ENCODE assay signal across 31 mouse cellular contexts in the genomic region with DNA sequence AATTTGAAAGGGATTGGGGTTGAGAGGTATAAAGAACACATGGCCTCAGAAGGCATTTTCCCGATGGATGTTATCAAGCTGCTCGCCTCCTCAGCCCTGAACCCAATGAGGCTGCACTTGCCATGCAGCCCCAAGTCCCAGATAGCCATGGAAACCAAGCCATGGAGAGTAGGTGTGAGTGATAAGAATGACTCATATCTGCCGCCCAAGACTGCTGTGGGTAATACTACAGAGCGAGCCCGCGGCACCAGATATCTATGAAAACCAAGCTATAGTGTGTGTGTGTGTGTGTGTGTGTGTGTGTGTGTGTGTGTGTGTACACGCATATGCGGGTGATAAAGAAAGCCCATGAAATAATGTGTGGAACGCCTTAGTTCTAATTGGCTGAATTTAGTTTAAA. TPM values are rescaled to one million over a fixed set of nuclear protein-coding genes. Genes with fewer than 3 reads are reported as not detected.
DNase-seq lines count a peak whose midpoint lies in the region; ATAC-seq lines count a peak whose summit lies in the region.
"Had no signal": no experiment of that assay in that cellular context is flagged by ENCODE, and none has a peak within 500 bp of the region (broad histone marks: within the 10 kb centered on the region; RNA-seq: fewer than 3 reads in every experiment).

No protein-coding gene starts in this region.

- ATAC-seq in frontal cortex, adult (ENCODE audit: low TSS enrichment), result peak; percentile 97
- peak; percentile 82 for ATAC-seq in liver, embryonic 15.5 days (ENCODE audit: insufficient read depth)
- no peak for ATAC-seq in forebrain, embryonic 12.5 days (ENCODE audit: low FRiP score)
- no peak for ATAC-seq in erythroblast, adult 5-6 weeks (replicated peaks; ENCODE audit: low FRiP score, poor library complexity, severe bottlenecking)
- ATAC-seq: forebrain, embryonic 14.5 days; intestine, embryonic 16.5 days had no signal

- H3K4me1 ChIP-seq in liver, embryonic 15.5 days (replicated peaks), result peaks cover 12% of the 10 kb centered on the region
- H3K4me1 ChIP-seq in forebrain, embryonic 12.5 days, result no peaks in the 10 kb centered on the region
- H3K4me1 ChIP-seq: heart, embryonic 12.5 days; limb, embryonic 13.5 days; lung, embryonic 15.5 days had no signal

- H3K27ac ChIP-seq in liver, embryonic 15.5 days (replicated peaks), result no peak overlapping the region
- no peak overlapping the region for H3K27ac ChIP-seq in forebrain, embryonic 12.5 days
- H3K27ac ChIP-seq: hindbrain, embryonic 14.5 days; limb, embryonic 13.5 days; lung, embryonic 15.5 days had no signal

- no peaks in the 10 kb centered on the region for H3K36me3 ChIP-seq in liver, embryonic 15.5 days (replicated peaks)
- H3K36me3 ChIP-seq in forebrain, embryonic 12.5 days (replicated peaks), result no peaks in the 10 kb centered on the region
- H3K36me3 ChIP-seq: heart, embryonic 12.5 days; limb, embryonic 13.5 days; lung, embryonic 15.5 days had no signal

- 30% methylated on average over 9 of the region's 9 CpGs for WGBS in liver, embryonic 15.5 days (ENCODE audit: insufficient replicate concordance)
- 91% methylated on average over 9 of the region's 9 CpGs for WGBS in forebrain, embryonic 12.5 days

- DNase-seq in frontal cortex, postnatal 25 days (ENCODE audit: low spot score in 2 of 2), result no peak
- DNase-seq in 416B (ENCODE audit: low read depth), result peak; percentile 70
- DNase-seq in c-Kit-positive CD71-positive TER-119-positive erythroid progenitor cells, embryonic 14.5 days (ENCODE audit: low spot score), result peak; percentile 26
- DNase-seq in B cell, adult 2 months, result no peak
- DNase-seq: adrenal gland, adult 8-10 months; cerebellum, adult 11-12 months; cerebellum, postnatal 36 days; heart, postnatal 14 days; lung, postnatal 4 days; thymus, postnatal 36 days had no signal

- H3K9ac ChIP-seq in liver, embryonic 15.5 days, result no peak overlapping the region
- no peak overlapping the region for H3K9ac ChIP-seq in forebrain, embryonic 12.5 days
- H3K9ac ChIP-seq: heart, embryonic 12.5 days; hindbrain, embryonic 14.5 days; limb, embryonic 13.5 days; lung, embryonic 15.5 days had no signal

- no peak overlapping the region for H3K4me3 ChIP-seq in liver, embryonic 15.5 days (replicated peaks)
- no peak overlapping the region for H3K4me3 ChIP-seq in forebrain, embryonic 12.5 days (replicated peaks)
- H3K4me3 ChIP-seq: erythroblast, embryonic 14.5 days; heart, embryonic 12.5 days; limb, embryonic 13.5 days; lung, embryonic 15.5 days had no signal

- no peaks in the 10 kb centered on the region for H3K9me3 ChIP-seq in liver, embryonic 15.5 days (replicated peaks)
- no peaks in the 10 kb centered on the region for H3K9me3 ChIP-seq in forebrain, embryonic 12.5 days
- H3K9me3 ChIP-seq: heart, embryonic 12.5 days; limb, embryonic 13.5 days; lung, embryonic 15.5 days had no signal

- no peak overlapping the region for H3K4me2 ChIP-seq in liver, embryonic 15.5 days
- H3K4me2 ChIP-seq in forebrain, embryonic 12.5 days, result no peak overlapping the region
- H3K4me2 ChIP-seq: heart, embryonic 12.5 days; hindbrain, embryonic 14.5 days; limb, embryonic 13.5 days; lung, embryonic 15.5 days; midbrain, embryonic 11.5 days had no signal

- no peaks in the 10 kb centered on the region for H3K27me3 ChIP-seq in liver, embryonic 15.5 days
- H3K27me3 ChIP-seq in forebrain, embryonic 12.5 days, result no peaks in the 10 kb centered on the region
- H3K27me3 ChIP-seq: CH12.LX; heart, embryonic 12.5 days; limb, embryonic 13.5 days; lung, embryonic 15.5 days had no signal

RNA-seq across cellular contexts. Expression of a gene that starts 14.9 kb away (rescaled TPM):
- 0.08 and 0.09 TPM in 2 replicates for polyA plus RNA-seq in liver, embryonic 15.5 days (2015; fragmentation: Nextera tagmentation; extraction: Ambion mirVana)
- not detected in 2 replicates for polyA plus RNA-seq in forebrain, embryonic 12.5 days (2016; fragmentation: Nextera tagmentation; extraction: Ambion mirVana)
- total RNA-seq in erythroblast, adult 5-6 weeks (2015; ENCODE audit: low replicate concordance), result not detected in 2 replicates
- total RNA-seq in erythroblast, adult 5-6 weeks (2017; ENCODE audit: low replicate concordance), result not detected in 2 replicates
- total RNA-seq: adrenal gland, adult 8-10 months; granulocyte monocyte progenitor cell, adult 5-6 weeks; heart, postnatal 14 days; layer of hippocampus, postnatal 14 days had no signal
- polyA plus RNA-seq: embryonic facial prominence, embryonic 11.5 days; erythroblast, embryonic 14.5 days; forebrain, embryonic 14.5 days; heart, embryonic 12.5 days; hindbrain, embryonic 14.5 days; kidney, embryonic 14.5 days; large intestine, adult 2 months; midbrain, embryonic 11.5 days; small intestine, adult 2 months had no signal

RNA-seq across cellular contexts. Expression of a gene that starts 23.5 kb away (rescaled TPM):
- not detected in 2 replicates for polyA plus RNA-seq in liver, embryonic 15.5 days (2015; fragmentation: Nextera tagmentation; extraction: Ambion mirVana)
- not detected in 2 replicates for polyA plus RNA-seq in forebrain, embryonic 12.5 days (2016; fragmentation: Nextera tagmentation; extraction: Ambion mirVana)
- not detected in 2 replicates for total RNA-seq in erythroblast, adult 5-6 weeks (2015; ENCODE audit: low replicate concordance)
- total RNA-seq in erythroblast, adult 5-6 weeks (2017; ENCODE audit: low replicate concordance), result not detected in 2 replicates
- total RNA-seq: adrenal gland, adult 8-10 months; CH12.LX; gastrocnemius, adult 18-20 months; granulocyte monocyte progenitor cell, adult 5-6 weeks; heart, postnatal 14 days; layer of hippocampus, postnatal 14 days; left cerebral cortex, postnatal 10 days had no signal
- polyA plus RNA-seq: embryonic facial prominence, embryonic 11.5 days; erythroblast, embryonic 14.5 days; forebrain, embryonic 14.5 days; heart, embryonic 12.5 days; hindbrain, embryonic 14.5 days; intestine, embryonic 16.5 days; kidney, embryonic 14.5 days; large intestine, adult 2 months; limb, embryonic 13.5 days; midbrain, embryonic 11.5 days; small intestine, adult 2 months had no signal

Comparison
In these comparisons a context has a peak if more than half of its experiments do, and no peak if none do; other contexts are left out.
1. ATAC-seq: peak in frontal cortex, adult (single experiment) and liver, embryonic 15.5 days (single experiment); none in forebrain, embryonic 12.5 days (single experiment) and erythroblast, adult 5-6 weeks (single experiment).
2. DNase-seq: peak in 416B (single experiment) and c-Kit-positive CD71-positive TER-119-positive erythroid progenitor cells, embryonic 14.5 days (single experiment); none in frontal cortex, postnatal 25 days (0 of 2) and B cell, adult 2 months (0 of 2).